In genomic region chr9:79721056-79721455, GRCm38 (mm10) we compare ENCODE assay signal across 8 mouse cellular contexts. TPM values are rescaled to one million over a fixed set of nuclear protein-coding genes. Genes with fewer than 3 reads are reported as not detected.
DNase-seq lines count a peak whose midpoint lies in the region; ATAC-seq and TF ChIP-seq lines count a peak whose summit lies in the region.

No protein-coding gene starts in this region.

- H3K4me1 ChIP-seq in embryonic facial prominence, embryonic 13.5 days: peaks cover 29% of the 10 kb centered on the region
- peaks cover 38% of the 10 kb centered on the region for H3K4me1 ChIP-seq in hindbrain, embryonic 13.5 days (replicated peaks)
- peaks cover 28% of the 10 kb centered on the region for H3K4me1 ChIP-seq in limb, embryonic 12.5 days (replicated peaks)
- peaks cover 18% of the 10 kb centered on the region for H3K4me1 ChIP-seq in olfactory bulb, adult 2 months (ENCODE audit: control insufficient read depth, insufficient read depth, low read length)

- intact Hi-C loops in left cerebral cortex, adult 2 months (cut with DNase I): loop anchor here (1.0 to 5.0 kb wide), 5 partner anchors 613 to 1124 kb away; no protein-coding TSS in a partner anchor

- DNase-seq in left cerebral cortex, adult 2 months (ENCODE audit: extremely low spot score in 1 of 2, low spot score in 2 of 2): peak; percentile 43 to 45
- DNase-seq in left cerebral cortex, adult 8-10 months (ENCODE audit: low spot score in 2 of 2): no peak
- peak; percentile 35 to 43 for DNase-seq in adrenal gland, adult 18-20 months (ENCODE audit: low spot score in 2 of 2)
- DNase-seq in spleen, adult 12 weeks (ENCODE audit: low spot score): no peak

- no peak for ATAC-seq in embryonic facial prominence, embryonic 13.5 days (ENCODE audit: insufficient number of reproducible peaks, insufficient read depth, low FRiP score, low TSS enrichment, low read depth)
- ATAC-seq in hindbrain, embryonic 13.5 days (ENCODE audit: low FRiP score): no peak
- peak; percentile 74 for ATAC-seq in limb, embryonic 12.5 days (ENCODE audit: insufficient number of reproducible peaks, insufficient read depth, low FRiP score, low TSS enrichment, low read depth)

- peak overlapping the region; percentile 79 for H3K4me2 ChIP-seq in embryonic facial prominence, embryonic 13.5 days
- H3K4me2 ChIP-seq in hindbrain, embryonic 13.5 days: peak overlapping the region; percentile 98
- peak overlapping the region; percentile 83 for H3K4me2 ChIP-seq in limb, embryonic 12.5 days

- H3K9ac ChIP-seq in embryonic facial prominence, embryonic 13.5 days: peak overlapping the region; percentile 16; the same call in 1 of the 2 replicates
- no peak overlapping the region for H3K9ac ChIP-seq in hindbrain, embryonic 13.5 days
- no peak overlapping the region for H3K9ac ChIP-seq in limb, embryonic 12.5 days (replicated peaks)

- H3K4me3 ChIP-seq in left cerebral cortex, adult 2 months: no peak overlapping the region
- H3K4me3 ChIP-seq in embryonic facial prominence, embryonic 13.5 days: peak overlapping the region; percentile 70
- H3K4me3 ChIP-seq in hindbrain, embryonic 13.5 days: 0 out of 2 replicates have a peak overlapping the region, but pooled peaks have one; percentile 7
- peak overlapping the region; percentile 64; the same call in 1 of the 2 replicates for H3K4me3 ChIP-seq in limb, embryonic 12.5 days (replicated peaks)
- H3K4me3 ChIP-seq in olfactory bulb, adult 2 months (ENCODE audit: insufficient read depth, low read depth, low read length): no peak overlapping the region

- 5% methylated on average over 9 of the region's 9 CpGs for WGBS in embryonic facial prominence, embryonic 13.5 days
- 10% methylated on average over 9 of the region's 9 CpGs for WGBS in hindbrain, embryonic 13.5 days
- 6% methylated on average over 9 of the region's 9 CpGs for WGBS in limb, embryonic 12.5 days
- 10% methylated on average over 9 of the region's 9 CpGs for WGBS in olfactory bulb, adult 2 months

- no peaks in the 10 kb centered on the region for H3K9me3 ChIP-seq in embryonic facial prominence, embryonic 13.5 days
- no peaks in the 10 kb centered on the region for H3K9me3 ChIP-seq in hindbrain, embryonic 13.5 days
- H3K9me3 ChIP-seq in limb, embryonic 12.5 days: 0 out of 2 replicates have a peak, but pooled peaks cover 4% of the 10 kb centered on the region

- TF ChIP-seq CTCF in left cerebral cortex, adult 2 months (IDR thresholded peaks at IDR 0.05): peak; percentile 71
- TF ChIP-seq CTCF in olfactory bulb, adult 2 months (IDR thresholded peaks at IDR 0.05; ENCODE audit: insufficient read depth, low read depth, low read length): peak; percentile 24; the same call in 1 of the 2 replicates

- H3K27ac ChIP-seq in left cerebral cortex, adult 2 months: no peak overlapping the region
- 0 out of 2 replicates have a peak overlapping the region, but pooled peaks have one; percentile 16 for H3K27ac ChIP-seq in embryonic facial prominence, embryonic 13.5 days
- no peak overlapping the region for H3K27ac ChIP-seq in hindbrain, embryonic 13.5 days
- no peak overlapping the region for H3K27ac ChIP-seq in limb, embryonic 12.5 days
- H3K27ac ChIP-seq in olfactory bulb, adult 2 months (ENCODE audit: insufficient read depth, low read depth, low read length): no peak overlapping the region

- no peak for TF ChIP-seq POLR2A in olfactory bulb, adult 2 months (IDR thresholded peaks at IDR 0.05; ENCODE audit: insufficient read depth, low read depth, low read length)

- H3K36me3 ChIP-seq in embryonic facial prominence, embryonic 13.5 days: no peaks in the 10 kb centered on the region
- H3K36me3 ChIP-seq in hindbrain, embryonic 13.5 days: no peaks in the 10 kb centered on the region
- no peaks in the 10 kb centered on the region for H3K36me3 ChIP-seq in limb, embryonic 12.5 days

- H3K27me3 ChIP-seq in embryonic facial prominence, embryonic 13.5 days: peaks cover 17% of the 10 kb centered on the region
- peaks cover 39% of the 10 kb centered on the region for H3K27me3 ChIP-seq in hindbrain, embryonic 13.5 days
- H3K27me3 ChIP-seq in limb, embryonic 12.5 days: peaks cover 33% of the 10 kb centered on the region

RNA-seq across cellular contexts. Expression of gene Col12a1, which starts 2.4 kb away (rescaled TPM):
- total RNA-seq in left cerebral cortex, adult 2 months (2021): 1 to 10 TPM; 6.3 to 7.4 TPM
- 1 to 10 TPM; 5.3 to 9.6 (median 6.9) TPM for total RNA-seq in left cerebral cortex, adult 8-10 months (2022)
- total RNA-seq in adrenal gland, adult 18-20 months (2021): 10 to 100 TPM; 10.9 to 11.0 TPM
- polyA plus RNA-seq in embryonic facial prominence, embryonic 13.5 days (2015; fragmentation: Nextera tagmentation; extraction: Ambion mirVana): 84.9 and 114 TPM in 2 replicates
- polyA plus RNA-seq in hindbrain, embryonic 13.5 days (2015; fragmentation: Nextera tagmentation; extraction: Ambion mirVana): 6.8 and 12.6 TPM in 2 replicates
- polyA plus RNA-seq in limb, embryonic 12.5 days (2016; fragmentation: Nextera tagmentation; extraction: Ambion mirVana): 32.9 and 33.6 TPM in 2 replicates
- not detected in 2 replicates for polyA plus RNA-seq in olfactory bulb, adult 2 months (2012; ENCODE audit: insufficient read depth, insufficient read length, low replicate concordance, missing spikeins)

RNA-seq across cellular contexts. Expression of gene Cox7a2, which starts 38.6 kb away (rescaled TPM):
- total RNA-seq in left cerebral cortex, adult 2 months (2021): 100 to 1,000 TPM; 343 to 356 TPM
- total RNA-seq in left cerebral cortex, adult 8-10 months (2022): 100 to 1,000 TPM; 327 to 361 (median 350) TPM
- total RNA-seq in adrenal gland, adult 18-20 months (2021): 100 to 1,000 TPM; 332 to 555 TPM
- polyA plus RNA-seq in embryonic facial prominence, embryonic 13.5 days (2015; fragmentation: Nextera tagmentation; extraction: Ambion mirVana): 640 and 679 TPM in 2 replicates
- polyA plus RNA-seq in hindbrain, embryonic 13.5 days (2015; fragmentation: Nextera tagmentation; extraction: Ambion mirVana): 826 and 836 TPM in 2 replicates
- polyA plus RNA-seq in limb, embryonic 12.5 days (2016; fragmentation: Nextera tagmentation; extraction: Ambion mirVana): 626 and 661 TPM in 2 replicates
- not detected in 2 replicates for polyA plus RNA-seq in olfactory bulb, adult 2 months (2012; ENCODE audit: insufficient read depth, insufficient read length, low replicate concordance, missing spikeins)

Comparison
In these comparisons a context has a peak if more than half of its experiments do, and no peak if none do; other contexts are left out.
1. DNase-seq: peak in left cerebral cortex, adult 2 months (2 of 2) and adrenal gland, adult 18-20 months (2 of 2); none in left cerebral cortex, adult 8-10 months (0 of 2) and spleen, adult 12 weeks (single experiment).
2. H3K4me3 ChIP-seq: peak in embryonic facial prominence, embryonic 13.5 days (single experiment), hindbrain, embryonic 13.5 days (single experiment) and limb, embryonic 12.5 days (single experiment); none in left cerebral cortex, adult 2 months (single experiment) and olfactory bulb, adult 2 months (single experiment).
3. Peak in every context shown above with its lines, with median percentiles within 50 percentile points of each other: H3K4me2 ChIP-seq.